Mouse (Mus musculus): ENCODE results near the gene Jade3. TPM values are rescaled to one million over a fixed set of nuclear protein-coding genes. Genes with fewer than 3 reads are reported as not detected.
"Not testable (repeated sequence)": the region's sequence is repeated elsewhere in the genome, so short reads cannot be mapped to it uniquely, and the experiment has no call there.

Gene Jade3
- 5.6 and 5.8 TPM in 2 replicates for total RNA-seq (2021)
- long read RNA-seq, experiment 1, full-length matches to known transcripts = 1 of 1 reads
- long read RNA-seq, experiment 1, partial matches to known transcripts = 0 of 1 reads
- long read RNA-seq, experiment 1, other reads (novel, unspliced or antisense) = 0 of 1 reads
- long read RNA-seq, experiment 2, partial matches to known transcripts = 0 of 1 reads
- long read RNA-seq, experiment 2, other reads (novel, unspliced or antisense) = 1 of 1 reads

- DNase-seq = peak; percentile 90
These were observed at the start of gene Jade3 for GRCm38 (mm10) chrX:20425140-20425838. Gene Jade3, plus strand, starts transcription at chrX:20425688.

DNA sequence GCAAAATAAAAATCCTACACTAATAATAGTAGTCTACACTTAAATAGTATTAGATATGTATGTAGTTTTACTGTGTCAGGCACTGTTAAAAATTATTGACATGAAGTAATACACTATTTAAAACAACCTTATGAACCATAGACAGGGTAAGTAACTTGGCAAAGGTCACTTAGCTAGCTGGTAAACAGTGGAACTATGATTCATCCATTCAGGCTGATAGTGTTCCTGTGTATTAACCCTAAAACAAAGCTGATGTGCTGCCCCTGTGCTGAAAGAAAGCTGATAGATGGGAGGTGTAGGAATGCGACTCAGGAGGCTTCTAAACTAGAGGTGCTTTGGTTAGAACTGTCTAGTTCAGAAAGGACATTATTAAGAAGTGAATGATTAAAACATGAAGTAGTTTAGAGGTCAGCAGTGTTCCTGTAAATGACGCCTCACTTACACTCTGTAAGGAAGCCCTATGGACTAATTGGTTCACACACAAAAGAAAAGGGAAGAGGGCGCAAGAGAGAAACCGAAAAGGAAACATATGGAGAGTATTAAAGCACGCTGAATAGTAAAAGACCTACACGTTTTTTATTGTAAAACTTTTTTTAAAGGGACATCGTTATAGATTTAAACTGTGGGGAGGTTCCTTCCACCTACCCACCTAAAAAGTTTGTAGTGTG lies 46.0 kb upstream of the Jade3 start:
- no peak for DNase-seq

DNA sequence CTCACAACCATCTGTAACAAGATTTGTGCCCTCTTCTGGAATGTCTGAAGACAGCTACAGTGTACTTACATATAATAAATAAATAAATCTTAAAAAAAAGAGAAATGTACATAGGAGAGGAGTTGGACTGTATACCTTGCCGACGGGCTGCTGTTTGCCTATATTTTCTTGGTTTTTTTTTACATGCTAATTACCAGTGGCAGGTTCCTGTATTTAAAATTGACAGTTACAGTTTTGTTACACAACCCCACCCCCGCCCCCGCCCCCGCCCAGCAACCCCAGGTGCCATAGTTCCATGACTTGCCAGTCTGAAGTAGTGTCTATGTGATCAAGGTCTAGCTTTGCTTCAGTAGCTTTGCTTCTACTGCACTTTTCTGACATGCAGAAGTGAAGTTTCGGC lies 43.2 kb upstream of the Jade3 start:
- no peak for DNase-seq

DNA sequence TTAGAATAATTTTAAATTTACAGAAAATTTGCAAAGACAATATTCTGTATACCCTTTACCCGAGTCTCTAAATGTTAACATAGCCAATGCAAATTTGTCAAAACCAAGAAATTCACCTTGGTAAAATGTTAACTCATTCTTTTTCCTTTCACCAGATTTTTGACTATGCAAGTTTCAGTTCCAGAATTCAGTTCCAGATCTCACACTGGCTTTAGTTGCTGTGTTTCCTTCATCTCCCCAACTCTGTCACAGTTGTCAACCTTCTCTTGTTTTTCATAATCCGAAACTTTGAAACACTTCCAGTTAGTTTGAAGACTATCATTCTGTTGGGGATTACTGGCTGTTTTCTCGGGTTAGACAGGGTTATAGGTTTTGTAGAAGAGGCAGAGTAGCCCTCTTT lies 38.5 kb upstream of the Jade3 start:
- DNase-seq = no peak

DNA sequence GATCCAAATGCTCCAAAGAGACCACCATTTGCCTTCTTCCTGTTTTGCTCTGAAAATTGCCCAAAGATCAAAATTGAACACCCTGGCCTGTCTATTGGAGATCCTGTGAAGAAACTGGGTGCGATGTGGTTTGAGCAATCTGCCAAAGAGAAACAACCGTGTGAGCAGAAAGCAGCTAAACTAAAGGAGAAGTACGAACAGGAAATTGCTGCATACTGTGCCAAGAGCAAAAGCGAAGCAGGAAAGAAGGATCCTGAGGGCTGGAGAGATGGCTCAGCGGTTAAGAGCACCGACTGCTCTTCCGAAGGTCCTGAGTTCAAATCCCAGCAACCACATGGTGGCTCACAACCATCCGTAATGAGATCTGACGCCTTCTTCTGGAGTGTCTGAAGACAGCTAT lies 33.5 kb upstream of the Jade3 start:
- not testable (repeated sequence) for DNase-seq

GRCm38 (mm10) chrX:20392942-20393341 lies 32.5 kb upstream of the Jade3 start:
- no peak for DNase-seq

GRCm38 (mm10) chrX:20404068-20404467 lies 21.4 kb upstream of the Jade3 start:
- DNase-seq = peak; percentile 4

GRCm38 (mm10) chrX:20406909-20407308 lies 18.6 kb upstream of the Jade3 start:
- DNase-seq = no peak

DNA sequence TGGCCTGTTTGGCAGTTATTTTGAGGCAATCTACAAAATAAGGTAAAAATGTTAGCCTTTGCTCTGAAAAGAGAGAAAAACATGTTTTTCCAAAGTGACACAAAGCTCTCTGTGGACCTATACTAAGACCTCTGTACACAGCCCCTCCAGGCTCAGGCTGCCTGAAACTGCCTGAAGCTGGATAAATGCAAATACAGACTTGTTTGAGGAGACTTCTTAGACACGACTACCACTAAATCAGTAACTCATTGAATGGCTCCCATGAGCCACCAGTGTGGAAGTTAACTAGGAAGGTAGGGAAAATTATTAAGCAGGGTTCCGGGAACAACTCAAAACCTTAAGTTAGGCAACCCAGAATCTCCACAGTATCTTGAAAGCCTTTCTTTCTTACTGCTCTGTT lies 17.8 kb upstream of the Jade3 start:
- DNase-seq = no peak

- no peak for DNase-seq
These were observed 14.1 kb upstream of the Jade3 start for GRCm38 (mm10) chrX:20411382-20411781.

DNA sequence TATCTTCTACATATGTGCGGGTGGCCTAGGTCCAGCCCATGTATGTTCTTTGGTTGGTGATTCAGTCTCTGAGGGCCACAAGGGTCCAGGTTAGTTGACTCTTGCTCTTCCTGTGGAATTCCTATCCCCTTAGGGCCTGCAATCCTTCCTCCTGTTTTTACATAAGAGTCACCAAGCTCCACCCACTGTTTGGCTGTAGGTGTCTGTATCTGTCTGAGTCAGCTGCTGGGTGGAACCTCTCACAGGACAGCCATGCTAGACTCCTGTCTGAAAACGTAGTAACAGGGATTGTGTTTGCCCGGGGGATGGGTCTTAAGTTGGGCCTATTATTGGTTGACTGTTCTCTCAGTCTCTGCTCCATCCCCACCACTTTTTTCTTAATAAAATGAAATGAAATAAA lies 13.3 kb upstream of the Jade3 start:
- peak; percentile 3 for DNase-seq

DNA sequence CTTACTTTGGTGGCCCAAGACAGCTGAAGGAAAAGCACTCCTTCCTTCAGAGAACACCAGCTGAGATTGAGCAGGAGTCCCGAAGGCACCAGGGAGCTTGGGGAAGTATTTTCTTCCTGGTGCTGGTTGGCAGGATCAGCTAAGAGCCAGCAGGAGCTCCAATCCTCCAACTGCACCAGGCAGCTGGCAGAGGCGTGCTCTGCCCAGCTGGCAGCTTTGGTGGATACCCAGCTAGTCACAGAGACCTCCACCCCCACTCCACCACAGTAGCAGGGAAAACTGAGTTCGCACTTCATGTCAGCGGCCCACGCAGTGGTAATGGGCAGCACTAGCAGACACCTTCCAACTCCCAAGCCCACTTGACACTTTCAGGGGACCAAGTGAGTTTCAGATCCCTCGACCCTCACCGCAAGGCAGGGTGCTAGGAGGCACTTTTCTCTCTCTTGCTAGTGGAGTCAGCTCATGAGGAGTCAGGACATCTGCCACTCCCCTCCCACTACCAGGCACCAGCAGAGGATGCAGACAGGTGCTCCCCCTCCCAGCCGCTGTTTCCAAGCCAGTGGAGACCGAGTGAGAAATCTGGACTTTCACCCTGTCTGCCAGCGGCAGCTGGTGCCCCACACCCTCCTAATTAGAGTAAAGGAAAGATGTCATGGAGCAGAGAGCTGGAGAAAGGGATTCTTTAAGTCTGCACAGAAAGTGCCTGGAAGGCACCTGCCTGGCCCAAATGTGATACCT lies 10.4 kb upstream of the Jade3 start:
- no peak for DNase-seq

GRCm38 (mm10) chrX:20418461-20418860 lies 7.0 kb upstream of the Jade3 start:
- DNase-seq = no peak

- no peak for DNase-seq
These were observed 6.0 kb upstream of the Jade3 start for GRCm38 (mm10) chrX:20419536-20419935.

DNA sequence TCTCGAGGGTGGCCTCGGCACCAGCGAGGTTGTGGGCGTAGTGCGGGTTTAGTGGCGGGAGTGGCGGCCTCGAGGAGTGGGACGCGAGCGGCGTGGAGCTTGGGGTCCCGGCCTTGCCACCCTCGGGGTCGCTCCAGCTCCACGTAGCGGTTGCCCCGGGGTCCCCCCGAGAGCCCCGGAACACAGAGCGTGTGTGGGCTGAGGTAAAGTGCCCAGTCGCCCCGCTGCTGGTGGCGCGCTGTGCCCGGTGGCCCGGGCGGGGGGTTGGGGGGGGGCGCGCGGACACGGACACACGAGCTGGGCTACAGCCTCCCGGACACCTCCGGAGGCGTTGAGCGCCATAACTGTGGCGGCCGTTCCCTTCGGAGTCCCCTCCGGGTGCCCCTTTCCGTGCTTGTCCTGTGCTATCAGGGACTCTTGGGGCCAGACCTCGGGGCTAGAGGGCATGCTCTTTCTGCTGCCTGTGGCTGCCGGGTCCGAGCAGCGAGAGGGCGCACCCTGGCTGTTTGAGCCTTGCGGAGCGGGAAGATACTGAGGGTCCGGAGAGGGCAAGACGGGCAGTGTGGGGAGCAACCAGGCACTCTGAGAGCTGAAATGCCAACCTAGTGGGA lies 456 bp downstream of the Jade3 start:
- DNase-seq = peak; percentile 49

DNA sequence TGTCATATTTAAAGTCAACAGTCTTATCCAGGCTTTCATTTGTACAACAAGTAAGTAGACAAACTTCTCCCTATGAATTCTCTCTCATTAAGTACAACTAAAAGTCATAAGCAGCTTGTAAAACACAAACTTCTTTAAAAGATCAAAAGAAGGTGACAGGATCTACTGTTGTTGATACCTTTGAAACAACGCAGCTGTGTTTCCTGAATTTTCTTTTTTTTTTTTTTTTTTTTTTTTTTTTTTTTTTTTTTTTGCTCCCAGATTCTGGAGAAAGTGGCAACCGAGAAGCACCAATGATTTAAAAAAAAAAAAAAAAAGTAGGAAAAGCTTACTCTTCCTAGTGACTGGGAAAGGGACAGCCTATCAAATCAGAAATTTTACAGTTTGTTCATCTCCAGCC lies 57.7 kb downstream of the Jade3 start:
- DNase-seq = no peak

- DNase-seq = no peak
These were observed 72.2 kb downstream of the Jade3 start for GRCm38 (mm10) chrX:20497682-20498081.

- DNase-seq = no peak
These were observed 94.9 kb downstream of the Jade3 start for GRCm38 (mm10) chrX:20520290-20520939.

DNA sequence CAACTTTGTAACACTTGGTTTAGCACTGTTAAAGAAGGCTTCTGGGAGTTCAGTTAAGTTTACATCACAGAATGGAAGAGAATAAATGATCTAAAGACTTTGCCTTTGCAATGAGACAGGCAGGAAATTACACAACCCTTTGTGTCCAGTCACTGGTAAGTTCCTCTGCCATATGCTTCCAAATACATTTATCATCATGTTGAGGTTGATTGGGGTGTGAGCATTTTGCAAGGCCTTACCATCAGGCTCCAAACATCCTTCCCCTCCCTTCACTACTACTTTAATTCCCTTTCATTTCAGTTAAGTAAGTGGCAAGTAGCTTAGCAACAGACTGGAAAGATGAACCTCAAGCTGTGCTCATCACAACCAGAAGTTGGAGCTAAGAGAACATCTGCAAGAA lies 96.1 kb downstream of the Jade3 start:
- DNase-seq = no peak

DNA sequence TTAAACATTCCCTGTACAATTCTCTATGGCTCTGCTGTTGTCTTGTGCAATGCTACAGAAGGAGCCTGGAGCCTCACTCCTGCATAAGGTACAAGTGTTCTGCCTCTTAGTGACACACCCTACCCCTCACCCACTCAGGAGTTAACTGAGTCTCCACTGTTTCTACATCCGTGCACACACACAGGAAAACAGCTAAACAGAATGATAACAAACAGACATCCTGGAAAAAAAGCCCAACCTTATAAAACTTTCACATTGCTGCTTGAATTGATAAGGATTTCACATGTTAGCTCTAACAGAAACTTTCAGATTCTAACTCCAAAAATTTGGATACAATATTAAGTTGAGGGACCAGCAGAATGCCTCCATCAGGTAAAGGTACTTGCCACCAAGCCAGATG lies 107.1 kb downstream of the Jade3 start:
- no peak for DNase-seq

DNA sequence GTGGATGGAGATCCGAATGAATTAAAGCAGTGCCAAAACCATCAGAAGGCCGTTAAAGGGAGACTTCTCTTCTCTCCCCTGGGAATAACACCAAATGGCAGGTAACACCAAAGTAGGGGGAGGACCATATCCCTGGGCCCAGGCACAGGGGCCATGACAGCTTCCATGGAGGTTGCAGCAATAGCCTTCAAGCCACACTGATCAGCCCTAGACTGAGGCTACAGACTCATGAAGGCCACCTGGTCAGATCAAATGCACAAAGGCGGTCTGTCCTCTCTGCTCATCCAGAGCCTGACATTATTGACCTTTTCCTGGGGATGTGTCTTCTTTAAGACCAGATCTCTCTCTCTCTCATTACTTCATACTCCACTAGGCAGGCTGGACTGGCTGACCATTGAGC lies 118.4 kb downstream of the Jade3 start:
- DNase-seq = no peak

GRCm38 (mm10) chrX:20547609-20548008 lies 122.1 kb downstream of the Jade3 start:
- peak; percentile 71 for DNase-seq

All from adrenal gland, postnatal 14 days (tissue).